Mouse (Mus musculus): ENCODE data around the gene Chchd4.
"Not testable (repeated sequence)": the region's sequence is repeated elsewhere in the genome, so short reads cannot be mapped to it uniquely, and the experiment has no call there.

Gene Chchd4

GRCm38 (mm10) chr6:91473805-91474440 is 577 bp upstream of the Chchd4 start:
- DNase-seq: peak; percentile 14 to 34

DNA sequence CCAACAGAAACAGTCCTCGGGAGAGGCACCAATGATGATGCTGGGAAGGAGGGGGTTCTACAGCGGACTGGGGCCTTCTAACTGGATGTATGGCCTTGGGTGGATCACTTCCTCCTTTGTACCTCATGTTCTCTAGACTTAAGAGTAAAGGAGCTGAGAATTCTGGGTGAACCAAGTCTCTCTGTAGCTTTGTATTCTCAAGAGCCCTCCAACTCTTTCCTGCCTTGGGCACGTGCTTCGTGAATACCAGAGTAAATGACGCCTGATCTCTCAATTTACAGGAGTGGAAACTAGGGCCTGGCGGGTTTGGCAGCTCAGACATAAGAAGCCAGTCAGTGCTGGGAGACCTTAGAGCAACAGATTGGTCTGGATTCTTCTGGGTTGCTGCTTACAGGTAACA is 1.0 kb downstream of the Chchd4 start:
- peak in 1 of 2 experiments; percentile 24 for DNase-seq

- DNase-seq: not testable (repeated sequence)
Measured at GRCm38 (mm10) chr6:91471427-91471826, 1.9 kb downstream of the Chchd4 start.

GRCm38 (mm10) chr6:91470712-91471111 is 2.6 kb downstream of the Chchd4 start:
- no peak for DNase-seq

- no peak for DNase-seq
Measured at GRCm38 (mm10) chr6:91467106-91467505, 6.2 kb downstream of the Chchd4 start.

GRCm38 (mm10) chr6:91465756-91466155 is 7.6 kb downstream of the Chchd4 start:
- peak; percentile 48 to 74 for DNase-seq

GRCm38 (mm10) chr6:91459471-91459870 is 13.9 kb downstream of the Chchd4 start:
- peak; percentile 79 to 91 for DNase-seq

DNA sequence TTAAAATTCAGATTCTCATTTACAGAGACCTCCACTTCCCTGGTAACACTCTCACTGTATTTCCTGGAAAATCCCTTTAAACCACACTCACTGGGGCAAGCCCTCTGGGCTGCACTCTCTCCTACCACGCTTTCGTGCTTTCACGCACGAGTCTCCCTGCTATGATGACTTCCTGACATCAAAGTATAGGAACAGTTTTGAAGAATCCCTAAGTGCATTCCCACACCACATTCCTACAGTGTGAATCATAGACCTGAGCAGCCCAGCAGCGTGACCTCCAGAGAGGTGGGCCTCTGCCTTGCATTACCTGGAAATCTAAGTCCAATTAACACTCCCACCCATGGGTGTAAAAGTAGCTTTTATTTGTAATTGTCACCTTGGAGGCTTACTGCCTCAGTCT is 18.8 kb downstream of the Chchd4 start:
- no peak for DNase-seq

- DNase-seq: no peak
Measured at GRCm38 (mm10) chr6:91452056-91452455, 21.3 kb downstream of the Chchd4 start.

DNA sequence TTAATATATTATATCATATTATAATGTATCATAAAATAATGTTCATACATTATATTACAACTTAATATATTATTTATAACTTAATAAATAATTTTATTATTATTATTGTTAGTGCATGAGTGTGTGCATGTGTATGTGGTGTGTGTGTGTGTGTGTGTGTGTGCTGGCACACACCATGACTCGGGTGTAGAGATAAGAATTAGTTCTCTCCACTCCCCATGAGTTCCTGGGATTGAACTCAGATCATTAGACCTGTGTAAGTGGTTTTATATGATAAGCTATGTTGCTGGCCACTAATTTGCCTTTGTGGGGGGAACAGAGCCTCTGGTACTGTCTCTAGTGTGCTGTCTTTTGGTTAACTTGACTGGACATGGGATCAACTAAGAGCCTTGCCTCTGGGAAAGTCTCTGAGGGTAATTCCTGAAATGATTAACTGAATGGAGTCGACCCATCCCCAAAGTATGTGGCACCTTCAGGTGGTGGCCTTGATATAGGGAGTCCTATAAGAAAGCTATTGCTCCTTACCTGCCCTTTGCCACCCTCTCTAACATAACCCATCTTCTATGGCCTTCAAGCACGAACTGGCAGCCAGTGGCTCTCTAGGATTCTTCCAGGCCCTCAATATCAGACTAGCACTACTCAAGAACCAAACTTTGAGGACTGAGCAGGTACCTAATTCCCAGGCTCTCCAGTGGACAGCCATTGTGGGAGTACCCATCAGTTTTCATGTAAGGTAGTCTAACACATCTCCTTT is 23.7 kb downstream of the Chchd4 start:
- DNase-seq: no peak

- DNase-seq: no peak
Measured at GRCm38 (mm10) chr6:91445316-91445715, 28.0 kb downstream of the Chchd4 start.

DNA sequence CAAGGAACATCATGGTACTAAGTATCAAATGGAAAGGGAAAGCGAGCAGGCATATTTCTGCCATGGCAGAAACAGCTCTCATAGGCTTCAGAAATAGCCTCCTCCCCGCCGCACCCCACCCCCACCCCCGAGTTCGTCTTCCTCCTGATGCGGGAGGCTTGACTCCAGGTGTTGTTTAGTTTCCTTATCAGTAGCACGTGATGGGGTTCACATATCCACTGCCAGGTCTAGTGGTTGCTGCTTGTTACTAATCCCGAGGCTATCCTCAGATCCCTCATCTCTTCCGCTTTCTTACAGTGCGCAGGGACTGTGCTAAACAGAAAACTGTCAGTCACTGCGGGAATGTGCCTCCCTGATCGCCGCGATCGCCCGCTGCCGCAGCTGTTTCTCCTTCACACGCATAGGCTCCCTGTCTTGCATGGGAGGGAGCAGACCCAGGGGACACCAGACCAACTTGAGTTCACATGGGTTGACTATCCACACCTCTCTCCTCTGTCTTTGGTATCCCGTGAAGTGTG is 32.1 kb downstream of the Chchd4 start:
- DNase-seq: no peak

- DNase-seq: peak; percentile 96 to 98
Measured at GRCm38 (mm10) chr6:91440474-91441144, 32.7 kb downstream of the Chchd4 start.

GRCm38 (mm10) chr6:91424151-91424550 is 49.2 kb downstream of the Chchd4 start:
- DNase-seq: no peak

GRCm38 (mm10) chr6:91421629-91422028 is 51.7 kb downstream of the Chchd4 start:
- DNase-seq: no peak

GRCm38 (mm10) chr6:91417291-91417845 is 56.0 kb downstream of the Chchd4 start:
- DNase-seq: no peak

GRCm38 (mm10) chr6:91416146-91416545 is 57.2 kb downstream of the Chchd4 start:
- no peak for DNase-seq

DNA sequence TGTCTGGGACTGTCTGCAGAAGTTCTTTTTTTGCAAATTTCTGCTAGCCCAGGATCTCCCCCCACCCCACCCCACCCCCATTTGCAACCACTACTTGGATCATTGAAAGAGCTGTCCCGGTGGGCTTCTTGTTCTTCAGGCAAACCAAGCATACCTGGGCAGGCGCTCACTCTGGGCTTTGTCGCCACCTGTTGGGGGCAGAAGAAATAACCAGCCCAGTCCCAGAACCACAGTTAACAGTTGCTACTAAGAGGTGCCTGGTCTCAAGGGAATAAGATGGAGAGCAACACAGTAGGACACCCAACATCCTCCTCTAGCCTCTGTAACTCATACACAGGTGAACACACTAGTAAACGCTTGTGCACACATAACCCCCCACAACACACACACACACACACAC is 58.5 kb downstream of the Chchd4 start:
- DNase-seq: peak in 1 of 2 experiments; percentile 67
